Mouse (Mus musculus) liver, embryonic 13.5 days (tissue): ENCODE measurements at regions not wholly inside any gene's neighbourhood (a gene's known extent, or its start where the extent isn't known, plus 50 kb on each side); places are given as distances from the start of the nearest gene placed in this dataset.

ENCODE experiments used
- ATAC-seq: fragments of 200-750 bp; cut with Nextera tagmentation; 2 replicates; pipeline ENCODE4 v1.8.0; 2017; ENCODE audit warnings: low read depth, mild to moderate bottlenecking, moderate number of reproducible peaks, moderate library complexity
- DNase-seq: peaks from one replicate; pipeline ENCODE4 v3.0.0; 2022
- H3K27ac ChIP-seq: fragments of 300-500 bp; sonication (generic); 2 replicates; pipeline ENCODE4 v1.5.1; 2015; ENCODE audit warnings: moderate library complexity, mild to moderate bottlenecking, inconsistent platforms
- H3K27me3 ChIP-seq: fragments of 300-500 bp; sonication (generic); 2 replicates; pipeline ENCODE4 v1.6.1; 2015; ENCODE audit warnings: mild to moderate bottlenecking, inconsistent platforms
- H3K36me3 ChIP-seq: fragments of 300-500 bp; sonication (generic); 2 replicates; pipeline ENCODE4 v1.6.1; 2015; ENCODE audit warnings: mild to moderate bottlenecking, inconsistent platforms
- H3K4me1 ChIP-seq: fragments of 300-500 bp; sonication (generic); replicated peaks from 2 replicates; pipeline ENCODE4 v1.6.1; 2015; ENCODE audit warnings: inconsistent platforms
- H3K4me2 ChIP-seq: fragments of 300-500 bp; sonication (generic); 2 replicates; pipeline ENCODE4 v1.6.1; 2015; ENCODE audit warnings: inconsistent platforms, mild to moderate bottlenecking, moderate library complexity
- H3K4me3 ChIP-seq: fragments of 300-500 bp; sonication (generic); replicated peaks from 2 replicates; pipeline ENCODE4 v1.5.1; 2015; ENCODE audit warnings: mild to moderate bottlenecking, inconsistent platforms
- H3K9ac ChIP-seq: fragments of 300-500 bp; sonication (generic); 2 replicates; pipeline ENCODE4 v1.6.1; 2015; ENCODE audit warnings: mild to moderate bottlenecking, inconsistent platforms
- H3K9me3 ChIP-seq: fragments of 300-500 bp; sonication (generic); replicated peaks from 2 replicates; pipeline ENCODE4 v1.6.1; 2016; ENCODE audit warnings: inconsistent platforms
- WGBS: fragments of 180-500 bp; shearing (Covaris S2); methylation state at CpG from one replicate; pipeline ENCODE4 v1.1.7; 2015; ENCODE audit not compliant: insufficient replicate concordance; 5-methylcytosine and 5-hydroxymethylcytosine counted together

DNA sequence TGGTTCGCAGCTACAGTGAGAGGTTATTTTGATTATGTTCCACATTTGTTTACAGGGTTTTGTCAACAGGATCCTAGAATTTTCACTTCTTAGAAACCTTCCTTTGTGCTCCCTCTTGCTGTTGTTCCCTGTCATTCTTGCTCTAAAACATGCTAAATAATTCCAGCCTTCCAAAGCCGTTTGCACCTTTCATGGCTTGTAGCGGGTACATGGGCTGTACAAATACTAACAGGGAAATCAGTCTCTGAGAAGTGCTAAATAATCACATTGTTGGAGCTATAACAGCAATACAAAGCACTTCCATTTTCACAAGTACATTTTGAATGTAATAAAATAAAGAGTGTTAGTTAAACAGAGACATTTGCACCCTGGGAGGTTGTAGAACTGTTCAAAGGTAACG, 268.8 kb upstream of the Acvr2a start:
- Histone ChIP-seq H3K9ac (no peak overlapping the region), H3K27ac (no peak overlapping the region), H3K9me3 (no peaks in the 10 kb centered on the region), H3K27me3 (no peaks in the 10 kb centered on the region), H3K4me3 (no peak overlapping the region), H3K36me3 (no peaks in the 10 kb centered on the region), H3K4me1 (no peaks in the 10 kb centered on the region), H3K4me2 (no peak overlapping the region)
- WGBS: 75% methylated on average over 4 of the region's 4 CpGs
- ATAC-seq (no peak), DNase-seq (no peak)

DNA sequence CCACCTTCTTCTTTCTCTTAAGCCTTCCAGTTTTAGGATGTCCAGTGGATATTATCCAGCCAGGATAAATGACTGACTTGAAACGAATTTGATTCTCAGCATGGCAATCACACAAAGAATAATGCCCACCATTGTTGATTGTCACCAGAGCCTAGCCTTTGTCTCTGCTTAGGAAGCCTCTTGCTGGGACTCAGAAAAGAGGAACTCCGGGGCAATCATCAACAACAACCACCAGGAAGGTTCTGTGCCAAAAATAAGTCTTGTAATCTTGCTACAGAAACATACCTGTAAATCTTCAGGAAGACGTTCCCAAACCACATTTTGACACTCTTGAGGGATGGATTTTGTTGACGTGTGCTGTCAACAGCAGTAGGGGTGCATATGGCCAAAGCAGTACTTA, 268.2 kb upstream of the Acvr2a start:
- H3K36me3 ChIP-seq: no peaks in the 10 kb centered on the region
- no peaks in the 10 kb centered on the region for H3K9me3 ChIP-seq
- no peak overlapping the region for H3K9ac ChIP-seq
- no peak overlapping the region for H3K4me3 ChIP-seq
- H3K4me2 ChIP-seq: no peak overlapping the region
- DNase-seq: no peak
- no peaks in the 10 kb centered on the region for H3K27me3 ChIP-seq
- 28% methylated on average over 4 of the region's 4 CpGs for WGBS
- no peak overlapping the region for H3K27ac ChIP-seq
- no peaks in the 10 kb centered on the region for H3K4me1 ChIP-seq
- ATAC-seq: no peak

DNA sequence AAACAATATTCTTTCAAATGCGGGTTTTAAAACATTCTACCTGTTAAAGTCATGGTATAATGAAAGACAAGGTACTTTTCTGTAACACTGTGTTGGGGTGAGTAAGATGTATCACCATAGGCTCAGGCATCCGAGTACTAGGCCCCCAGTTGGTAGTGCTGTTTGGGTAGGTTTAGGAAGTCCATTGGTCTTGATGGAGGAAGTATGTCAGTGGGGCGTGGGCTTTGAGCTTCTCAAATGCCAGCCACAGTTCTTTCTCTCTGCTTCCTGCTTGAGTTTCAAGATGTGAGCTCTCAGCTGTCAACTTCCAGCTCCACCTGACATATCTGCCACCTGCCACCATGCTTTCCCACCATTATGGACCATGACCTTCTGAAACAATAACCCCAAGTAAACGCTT, 267.7 kb upstream of the Acvr2a start:
- no peak for DNase-seq
- H3K36me3 ChIP-seq: no peaks in the 10 kb centered on the region
- H3K27ac ChIP-seq: no peak overlapping the region
- WGBS: 41% methylated on average over 4 of the region's 4 CpGs
- H3K4me1 ChIP-seq: no peaks in the 10 kb centered on the region
- no peak for ATAC-seq
- H3K27me3 ChIP-seq: no peaks in the 10 kb centered on the region
- H3K4me2 ChIP-seq: no peak overlapping the region
- no peak overlapping the region for H3K9ac ChIP-seq
- no peak overlapping the region for H3K4me3 ChIP-seq
- H3K9me3 ChIP-seq: no peaks in the 10 kb centered on the region

DNA sequence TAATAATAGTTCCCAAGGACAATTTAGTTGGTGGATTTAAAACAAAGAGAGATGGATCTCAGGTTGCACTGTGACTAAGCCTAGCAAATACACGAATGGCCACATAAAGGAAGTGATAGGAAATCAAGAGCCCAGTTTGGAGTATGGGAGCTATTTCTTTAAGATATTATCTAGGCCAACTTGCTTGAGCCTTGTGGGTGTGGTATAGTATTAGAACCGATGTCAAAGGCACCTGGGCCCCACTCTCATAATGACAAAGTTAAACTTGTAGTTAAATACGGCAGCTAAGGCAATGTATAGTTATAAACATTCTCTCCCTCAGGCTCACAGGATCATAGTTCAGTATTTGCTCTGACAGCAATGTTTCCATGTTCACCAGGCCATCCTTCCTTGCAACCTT, 257.3 kb upstream of the Acvr2a start:
- Histone ChIP-seq H3K27me3 (no peaks in the 10 kb centered on the region), H3K9me3 (no peaks in the 10 kb centered on the region), H3K9ac (no peak overlapping the region), H3K4me2 (no peak overlapping the region), H3K4me3 (no peak overlapping the region), H3K36me3 (no peaks in the 10 kb centered on the region), H3K4me1 (no peaks in the 10 kb centered on the region), H3K27ac (no peak overlapping the region)
- 49% methylated on average over 3 of the region's 3 CpGs for WGBS
- no peak for DNase-seq
- no peak for ATAC-seq

DNA sequence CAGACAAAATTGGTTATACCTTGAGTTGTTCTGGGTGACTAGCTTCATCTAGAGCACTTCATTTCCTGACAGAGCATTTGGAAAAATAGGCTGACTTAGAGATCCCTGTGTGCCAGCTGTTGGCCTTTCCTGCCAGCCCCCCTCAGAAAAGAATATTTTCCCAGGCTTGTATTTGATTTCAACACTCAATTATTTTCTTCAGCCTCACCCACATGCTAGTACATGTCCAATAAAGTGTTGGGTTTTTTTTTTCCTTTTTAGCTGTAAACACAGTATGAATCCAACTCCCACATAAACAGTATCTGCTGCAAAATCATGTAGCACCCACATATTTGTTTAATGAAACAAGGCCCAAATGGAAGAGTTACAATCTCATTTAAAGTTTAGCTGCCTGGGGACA, 256.8 kb upstream of the Acvr2a start:
- Histone ChIP-seq H3K4me2 (no peak overlapping the region), H3K27ac (no peak overlapping the region), H3K27me3 (no peaks in the 10 kb centered on the region), H3K9ac (no peak overlapping the region), H3K4me3 (no peak overlapping the region), H3K4me1 (no peaks in the 10 kb centered on the region), H3K9me3 (no peaks in the 10 kb centered on the region), H3K36me3 (no peaks in the 10 kb centered on the region)
- no peak for DNase-seq
- ATAC-seq: no peak

DNA sequence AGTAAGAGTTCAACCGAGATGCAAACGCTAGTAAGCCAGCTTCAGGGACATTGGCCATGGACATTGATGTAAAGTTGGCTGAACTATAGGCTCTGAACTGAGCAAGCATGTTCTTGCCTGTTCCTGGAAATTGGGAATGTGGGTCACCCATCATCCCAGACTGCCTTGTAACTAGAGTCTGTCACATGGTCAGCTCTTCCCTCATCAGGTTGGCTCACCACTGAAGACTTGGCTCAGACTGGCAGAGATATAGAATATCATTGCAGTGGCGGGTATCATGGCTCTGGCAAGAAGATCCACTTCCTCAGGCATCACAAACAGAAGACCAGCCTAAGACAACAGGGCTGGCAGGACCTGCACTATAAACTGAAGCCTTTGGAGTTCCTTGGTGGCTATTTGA, 255.3 kb upstream of the Acvr2a start:
- WGBS: 71% methylated on average over 3 of the region's 3 CpGs
- no peak for ATAC-seq
- no peak overlapping the region for H3K4me3 ChIP-seq

DNA sequence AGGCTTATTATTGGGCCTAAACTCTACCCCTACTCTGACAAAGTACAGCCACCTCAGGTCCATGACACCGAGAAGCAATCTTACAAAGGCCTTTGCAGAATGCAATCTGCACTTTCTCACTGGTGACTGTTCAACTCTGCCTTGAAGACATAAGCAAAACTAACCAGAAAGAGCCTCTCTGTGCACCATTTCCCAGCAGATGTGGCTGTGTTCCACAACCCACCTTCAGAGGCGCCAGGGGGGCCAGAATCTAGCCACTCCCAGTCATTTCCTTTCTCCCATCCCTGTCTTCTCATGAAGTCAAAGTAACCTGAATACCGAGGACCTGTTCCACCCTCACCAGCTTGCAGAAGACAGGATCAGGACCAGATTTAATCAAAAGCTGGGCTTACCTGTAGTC, 250.3 kb upstream of the Acvr2a start:
- Histone ChIP-seq H3K36me3 (no peaks in the 10 kb centered on the region), H3K4me3 (no peak overlapping the region), H3K9ac (no peak overlapping the region), H3K27ac (no peak overlapping the region), H3K27me3 (no peaks in the 10 kb centered on the region), H3K4me1 (no peaks in the 10 kb centered on the region), H3K9me3 (no peaks in the 10 kb centered on the region), H3K4me2 (no peak overlapping the region)
- DNase-seq (no peak), ATAC-seq (no peak)
- WGBS: 50% methylated on average over 3 of the region's 3 CpGs

More for the DNA sequence above, 255.3 kb upstream of the Acvr2a start:
- Histone ChIP-seq H3K36me3 (no peaks in the 10 kb centered on the region), H3K9me3 (no peaks in the 10 kb centered on the region), H3K27me3 (no peaks in the 10 kb centered on the region), H3K4me1 (no peaks in the 10 kb centered on the region), H3K9ac (no peak overlapping the region), H3K4me2 (no peak overlapping the region), H3K27ac (no peak overlapping the region)
- no peak for DNase-seq

DNA sequence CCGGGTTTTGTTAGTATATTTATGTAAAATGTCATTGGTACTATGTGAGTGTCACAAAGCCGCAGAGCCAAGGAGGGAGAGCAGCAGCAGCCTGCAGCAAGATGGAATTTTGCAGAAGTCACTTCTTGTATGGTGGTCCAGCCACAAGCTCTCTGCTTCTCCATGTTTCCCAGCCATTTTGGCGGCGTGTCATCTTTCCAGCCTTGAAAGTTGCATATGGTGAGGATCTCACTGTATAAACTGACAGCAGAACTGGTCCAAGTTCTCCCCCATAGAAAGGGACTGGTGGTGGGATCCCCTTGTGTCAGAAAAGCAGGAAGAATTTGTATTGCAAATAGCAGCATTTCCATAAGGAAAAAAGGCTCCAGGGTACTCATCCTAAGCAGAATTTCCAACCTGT, 249.7 kb upstream of the Acvr2a start:
- WGBS: 60% methylated on average over 4 of the region's 4 CpGs
- Histone ChIP-seq H3K4me2 (no peak overlapping the region), H3K4me1 (no peaks in the 10 kb centered on the region), H3K27me3 (no peaks in the 10 kb centered on the region), H3K36me3 (no peaks in the 10 kb centered on the region), H3K9ac (no peak overlapping the region), H3K27ac (no peak overlapping the region), H3K9me3 (no peaks in the 10 kb centered on the region), H3K4me3 (no peak overlapping the region)
- no peak for ATAC-seq
- no peak for DNase-seq

GRCm38 (mm10) chr2:48567871-48568270, 246.0 kb upstream of the Acvr2a start:
- ATAC-seq: no peak

DNA sequence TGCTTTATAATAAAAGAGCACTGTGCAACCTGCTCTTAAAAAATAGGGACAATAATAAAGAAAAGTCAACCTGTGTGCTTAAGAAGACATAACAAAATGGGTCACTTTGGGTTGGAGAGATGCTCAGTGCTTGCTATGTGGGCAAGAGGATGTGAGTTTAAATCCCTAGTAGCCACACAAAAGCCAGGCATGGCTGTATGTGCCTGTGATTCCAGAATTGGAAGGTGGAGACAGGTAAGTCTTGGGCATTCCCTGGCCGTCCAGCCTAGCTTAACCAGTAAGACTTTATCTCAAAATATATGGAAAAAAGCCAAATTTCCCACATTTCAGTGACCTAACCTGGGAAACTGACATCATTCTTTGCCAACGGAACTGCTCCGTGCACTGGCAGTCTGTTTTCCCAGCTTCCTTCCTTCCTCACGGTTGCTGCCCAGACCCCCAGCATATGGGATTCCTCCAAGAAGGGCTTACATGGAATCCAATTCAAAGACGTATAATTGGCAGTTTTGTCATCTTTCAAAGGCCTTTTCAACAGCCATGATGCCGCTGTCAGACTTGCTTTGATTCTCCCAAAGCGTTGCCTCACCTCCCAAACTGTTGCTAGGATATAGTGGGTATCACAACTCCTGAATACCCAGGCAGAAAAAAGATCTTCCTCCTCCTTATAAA, 227.6 kb upstream of the Acvr2a start:
- ATAC-seq: no peak
- no peak overlapping the region for H3K4me3 ChIP-seq
- no peaks in the 10 kb centered on the region for H3K27me3 ChIP-seq
- no peaks in the 10 kb centered on the region for H3K9me3 ChIP-seq
- H3K4me1 ChIP-seq: no peaks in the 10 kb centered on the region
- H3K9ac ChIP-seq: no peak overlapping the region
- no peak overlapping the region for H3K4me2 ChIP-seq
- no peaks in the 10 kb centered on the region for H3K36me3 ChIP-seq
- H3K27ac ChIP-seq: no peak overlapping the region
- WGBS: 67% methylated on average over 7 of the region's 7 CpGs
- DNase-seq: no peak

More at GRCm38 (mm10) chr2:48567871-48568270, 246.0 kb upstream of the Acvr2a start:
- WGBS: 55% methylated on average over 6 of the region's 6 CpGs
- Histone ChIP-seq H3K27me3 (no peaks in the 10 kb centered on the region), H3K4me2 (no peak overlapping the region), H3K9ac (no peak overlapping the region), H3K4me1 (no peaks in the 10 kb centered on the region), H3K9me3 (no peaks in the 10 kb centered on the region), H3K4me3 (no peak overlapping the region), H3K36me3 (no peaks in the 10 kb centered on the region), H3K27ac (no peak overlapping the region)
- DNase-seq: no peak

GRCm38 (mm10) chr2:48586831-48587169, 227.1 kb upstream of the Acvr2a start:
- no peak overlapping the region for H3K4me3 ChIP-seq
- WGBS: 44% methylated on average over 4 of the region's 4 CpGs
- H3K9ac ChIP-seq: no peak overlapping the region
- no peak overlapping the region for H3K4me2 ChIP-seq
- no peaks in the 10 kb centered on the region for H3K9me3 ChIP-seq
- no peaks in the 10 kb centered on the region for H3K27me3 ChIP-seq
- DNase-seq: no peak
- no peak for ATAC-seq
- no peaks in the 10 kb centered on the region for H3K36me3 ChIP-seq
- no peak overlapping the region for H3K27ac ChIP-seq
- no peaks in the 10 kb centered on the region for H3K4me1 ChIP-seq

GRCm38 (mm10) chr2:48589709-48590108, 224.2 kb upstream of the Acvr2a start:
- DNase-seq (no peak), ATAC-seq (no peak)
- H3K9me3 ChIP-seq: no peaks in the 10 kb centered on the region
- no peaks in the 10 kb centered on the region for H3K36me3 ChIP-seq
- H3K4me3 ChIP-seq: no peak overlapping the region
- H3K9ac ChIP-seq: no peak overlapping the region
- no peaks in the 10 kb centered on the region for H3K27me3 ChIP-seq
- no peak overlapping the region for H3K4me2 ChIP-seq
- H3K27ac ChIP-seq: no peak overlapping the region
- no peaks in the 10 kb centered on the region for H3K4me1 ChIP-seq
